Mouse (Mus musculus): ENCODE results near the gene Kifc1. TPM values are rescaled to one million over a fixed set of nuclear protein-coding genes. Genes with fewer than 3 reads are reported as not detected.
"Not testable (repeated sequence)": the region's sequence is repeated elsewhere in the genome, so short reads cannot be mapped to it uniquely, and the experiment has no call there.

Kifc1 gene
- polyA plus RNA-seq, 1 experiment from 2014 or later, result 6.6 TPM

GRCm38 (mm10) chr17:33903911-33904651 lies 13.6 kb upstream of the Kifc1 start:
- H3K27ac ChIP-seq; H3K9me3 ChIP-seq (replicated peaks); H3K4me3 ChIP-seq; H3K36me3 ChIP-seq; H3K27me3 ChIP-seq (ENCODE audit: low read depth, poor library complexity, severe bottlenecking); DNase-seq (ENCODE audit: low spot score): not testable (repeated sequence)
- H3K4me1 ChIP-seq, result peaks cover 15% of the 10 kb centered on the region
- 76% methylated on average over 6 of the region's 6 CpGs for WGBS

- Histone ChIP-seq H3K4me1 (0 out of 2 replicates have a peak, but pooled peaks cover 4% of the 10 kb centered on the region), H3K9me3 (replicated peaks) (no peaks in the 10 kb centered on the region), H3K36me3 (no peaks in the 10 kb centered on the region), H3K27me3 (ENCODE audit: low read depth, poor library complexity, severe bottlenecking) (no peaks in the 10 kb centered on the region), H3K27ac (no peak overlapping the region), H3K4me3 (no peak overlapping the region)
- DNase-seq (ENCODE audit: low spot score), result no peak
- 86% methylated on average over 7 of the region's 7 CpGs for WGBS
Measured at GRCm38 (mm10) chr17:33902491-33902890, 12.0 kb upstream of the Kifc1 start.

GRCm38 (mm10) chr17:33902079-33902478 lies 11.6 kb upstream of the Kifc1 start:
- WGBS, result 41% methylated on average over 4 of the region's 4 CpGs
- H3K9me3 ChIP-seq (replicated peaks), result no peaks in the 10 kb centered on the region
- H3K4me1 ChIP-seq, result 0 out of 2 replicates have a peak, but pooled peaks cover 4% of the 10 kb centered on the region
- H3K27ac ChIP-seq, result no peak overlapping the region
- H3K4me3 ChIP-seq, result no peak overlapping the region
- no peaks in the 10 kb centered on the region for H3K36me3 ChIP-seq
- DNase-seq (ENCODE audit: low spot score), result no peak
- H3K27me3 ChIP-seq (ENCODE audit: low read depth, poor library complexity, severe bottlenecking), result no peaks in the 10 kb centered on the region

- Histone ChIP-seq H3K36me3 (no peaks in the 10 kb centered on the region), H3K9me3 (replicated peaks) (no peaks in the 10 kb centered on the region), H3K27ac (no peak overlapping the region), H3K4me1 (0 out of 2 replicates have a peak, but pooled peaks cover 4% of the 10 kb centered on the region), H3K4me3 (no peak overlapping the region), H3K27me3 (ENCODE audit: low read depth, poor library complexity, severe bottlenecking) (no peaks in the 10 kb centered on the region)
- WGBS, result 74% methylated on average over 4 of the region's 4 CpGs
- DNase-seq (ENCODE audit: low spot score), result no peak
Measured at GRCm38 (mm10) chr17:33901653-33902052, 11.2 kb upstream of the Kifc1 start.

- H3K27me3 ChIP-seq (ENCODE audit: low read depth, poor library complexity, severe bottlenecking), result no peaks in the 10 kb centered on the region
- H3K4me1 ChIP-seq, result 0 out of 2 replicates have a peak, but pooled peaks cover 4% of the 10 kb centered on the region
- H3K9me3 ChIP-seq (replicated peaks), result no peaks in the 10 kb centered on the region
- H3K4me3 ChIP-seq, result no peak overlapping the region
- DNase-seq (ENCODE audit: low spot score), result no peak
- H3K27ac ChIP-seq, result no peak overlapping the region
- WGBS, result 90% methylated on average over 4 of the region's 4 CpGs
- no peaks in the 10 kb centered on the region for H3K36me3 ChIP-seq
Measured at GRCm38 (mm10) chr17:33900989-33901314, 10.5 kb upstream of the Kifc1 start.

- Histone ChIP-seq H3K36me3 (no peaks in the 10 kb centered on the region), H3K9me3 (replicated peaks) (no peaks in the 10 kb centered on the region), H3K27me3 (ENCODE audit: low read depth, poor library complexity, severe bottlenecking) (no peaks in the 10 kb centered on the region), H3K4me3 (no peak overlapping the region), H3K27ac (no peak overlapping the region), H3K4me1 (0 out of 2 replicates have a peak, but pooled peaks cover 4% of the 10 kb centered on the region)
- DNase-seq (ENCODE audit: low spot score), result no peak
- 68% methylated on average over 7 of the region's 7 CpGs for WGBS
Measured at GRCm38 (mm10) chr17:33900281-33900988, 10.0 kb upstream of the Kifc1 start.

GRCm38 (mm10) chr17:33899642-33900041 lies 9.2 kb upstream of the Kifc1 start:
- no peak overlapping the region for H3K27ac ChIP-seq
- no peaks in the 10 kb centered on the region for H3K27me3 ChIP-seq (ENCODE audit: low read depth, poor library complexity, severe bottlenecking)
- H3K9me3 ChIP-seq (replicated peaks), result no peaks in the 10 kb centered on the region
- WGBS, result 79% methylated on average over 4 of the region's 4 CpGs
- DNase-seq (ENCODE audit: low spot score), result no peak
- H3K4me1 ChIP-seq, result no peaks in the 10 kb centered on the region
- H3K4me3 ChIP-seq, result no peak overlapping the region
- H3K36me3 ChIP-seq, result no peaks in the 10 kb centered on the region

- not testable (repeated sequence) for H3K27me3 ChIP-seq (ENCODE audit: low read depth, poor library complexity, severe bottlenecking); H3K27ac ChIP-seq; DNase-seq (ENCODE audit: low spot score); H3K9me3 ChIP-seq (replicated peaks); H3K4me1 ChIP-seq; H3K4me3 ChIP-seq; H3K36me3 ChIP-seq
- 90% methylated on average over 4 of the region's 4 CpGs for WGBS
Measured at GRCm38 (mm10) chr17:33898193-33898592, 7.7 kb upstream of the Kifc1 start.

- no peaks in the 10 kb centered on the region for H3K27me3 ChIP-seq (ENCODE audit: low read depth, poor library complexity, severe bottlenecking)
- whole genome bisulfite sequencing, result 45% methylated on average over 6 of the region's 6 CpGs
- no peaks in the 10 kb centered on the region for H3K36me3 ChIP-seq
- no peak overlapping the region for H3K27ac ChIP-seq
- H3K9me3 ChIP-seq (replicated peaks), result no peaks in the 10 kb centered on the region
- H3K4me3 ChIP-seq, result no peak overlapping the region
- no peaks in the 10 kb centered on the region for H3K4me1 ChIP-seq
- DNase-seq (ENCODE audit: low spot score), result peak; percentile 71
Measured at GRCm38 (mm10) chr17:33897114-33897794, 6.8 kb upstream of the Kifc1 start.

- DNase-seq (ENCODE audit: low spot score); H3K36me3 ChIP-seq; H3K27ac ChIP-seq; H3K9me3 ChIP-seq (replicated peaks); H3K4me3 ChIP-seq; H3K27me3 ChIP-seq (ENCODE audit: low read depth, poor library complexity, severe bottlenecking): not testable (repeated sequence)
- H3K4me1 ChIP-seq, result peaks cover 12% of the 10 kb centered on the region
- WGBS, result 82% methylated on average over 4 of the region's 4 CpGs
Measured at GRCm38 (mm10) chr17:33893011-33893410, 2.5 kb upstream of the Kifc1 start.

- H3K9me3 ChIP-seq (replicated peaks), result no peaks in the 10 kb centered on the region
- H3K27ac ChIP-seq, result no peak overlapping the region
- H3K27me3 ChIP-seq (ENCODE audit: low read depth, poor library complexity, severe bottlenecking), result no peaks in the 10 kb centered on the region
- no peaks in the 10 kb centered on the region for H3K36me3 ChIP-seq
- H3K4me1 ChIP-seq, result peaks cover 15% of the 10 kb centered on the region
- no peak for DNase-seq (ENCODE audit: low spot score)
- WGBS, result 33% methylated on average over 7 of the region's 7 CpGs
- no peak overlapping the region for H3K4me3 ChIP-seq
Measured at GRCm38 (mm10) chr17:33892429-33892828, 2.0 kb upstream of the Kifc1 start.

GRCm38 (mm10) chr17:33891892-33892291 lies 1.4 kb upstream of the Kifc1 start:
- H3K4me1 ChIP-seq, result peaks cover 15% of the 10 kb centered on the region
- not testable (repeated sequence) for H3K27me3 ChIP-seq (ENCODE audit: low read depth, poor library complexity, severe bottlenecking); DNase-seq (ENCODE audit: low spot score); H3K9me3 ChIP-seq (replicated peaks); H3K4me3 ChIP-seq; H3K27ac ChIP-seq; H3K36me3 ChIP-seq
- WGBS, result 72% methylated on average over 6 of the region's 6 CpGs

- H3K27ac ChIP-seq, result no peak overlapping the region
- no peaks in the 10 kb centered on the region for H3K9me3 ChIP-seq (replicated peaks)
- 74% methylated on average over 2 of the region's 2 CpGs for WGBS
- H3K4me1 ChIP-seq, result peaks cover 15% of the 10 kb centered on the region
- H3K27me3 ChIP-seq (ENCODE audit: low read depth, poor library complexity, severe bottlenecking), result no peaks in the 10 kb centered on the region
- H3K4me3 ChIP-seq, result no peak overlapping the region
- H3K36me3 ChIP-seq, result peaks cover 8% of the 10 kb centered on the region
- DNase-seq (ENCODE audit: low spot score), result no peak
Measured at GRCm38 (mm10) chr17:33891357-33891756, 896 bp upstream of the Kifc1 start.
